9 mouse cellular contexts compared by ENCODE assay signal in genomic region chr1:43467656-43468055, GRCm38 (mm10). TPM values are rescaled to one million over a fixed set of nuclear protein-coding genes. Genes with fewer than 3 reads are reported as not detected.
DNase-seq lines count a peak whose midpoint lies in the region; ATAC-seq and TF ChIP-seq lines count a peak whose summit lies in the region.
"Had no signal": no experiment of that assay in that cellular context is flagged by ENCODE, and none has a peak within 500 bp of the region (broad histone marks: within the 10 kb centered on the region; RNA-seq: fewer than 3 reads in every experiment).

No protein-coding gene starts in this region.

- H3K27me3 ChIP-seq in kidney, embryonic 15.5 days, result no peaks in the 10 kb centered on the region
- H3K27me3 ChIP-seq in kidney, embryonic 16.5 days (ENCODE audit: insufficient read depth, low read length), result no peaks in the 10 kb centered on the region
- no peaks in the 10 kb centered on the region for H3K27me3 ChIP-seq in intestine, postnatal 0 days (replicated peaks; ENCODE audit: control insufficient read depth, insufficient read depth, low read length)
- H3K27me3 ChIP-seq: limb, embryonic 15.5 days had no signal

- H3K4me3 ChIP-seq in kidney, embryonic 15.5 days (replicated peaks), result no peak overlapping the region
- H3K4me3 ChIP-seq in kidney, embryonic 16.5 days (ENCODE audit: low read length), result no peak overlapping the region
- no peak overlapping the region for H3K4me3 ChIP-seq in intestine, postnatal 0 days (ENCODE audit: low read depth, low read length)
- H3K4me3 ChIP-seq: limb, embryonic 15.5 days had no signal

- no peaks in the 10 kb centered on the region for H3K36me3 ChIP-seq in kidney, embryonic 15.5 days
- H3K36me3 ChIP-seq in kidney, embryonic 16.5 days (ENCODE audit: insufficient read depth, low read length), result no peaks in the 10 kb centered on the region
- H3K36me3 ChIP-seq in intestine, postnatal 0 days (ENCODE audit: control insufficient read depth, insufficient read depth), result no peaks in the 10 kb centered on the region
- H3K36me3 ChIP-seq: limb, embryonic 15.5 days had no signal

- no peak overlapping the region for H3K9ac ChIP-seq in kidney, embryonic 15.5 days
- no peak overlapping the region for H3K9ac ChIP-seq in kidney, embryonic 16.5 days (replicated peaks; ENCODE audit: low read length)
- no peak overlapping the region for H3K9ac ChIP-seq in intestine, postnatal 0 days (ENCODE audit: low read depth, low read length)
- H3K9ac ChIP-seq: limb, embryonic 15.5 days had no signal

- no peaks in the 10 kb centered on the region for H3K9me3 ChIP-seq in kidney, embryonic 15.5 days (replicated peaks)
- H3K9me3 ChIP-seq in kidney, embryonic 16.5 days (ENCODE audit: low read length), result no peaks in the 10 kb centered on the region
- no peaks in the 10 kb centered on the region for H3K9me3 ChIP-seq in intestine, postnatal 0 days (ENCODE audit: control insufficient read depth)
- H3K9me3 ChIP-seq: limb, embryonic 15.5 days had no signal

- peak; percentile 96 for DNase-seq in adipocyte (ENCODE audit: low spot score)
- DNase-seq in cerebellum, postnatal 36 days, result peak; percentile 63 to 66
- no peak for DNase-seq in urinary bladder, adult 18-20 months (ENCODE audit: low spot score in 2 of 2)
- no peak for DNase-seq in gastrocnemius, adult 8-10 months (ENCODE audit: low spot score in 2 of 2)

- 0 out of 2 replicates have a peak overlapping the region, but pooled peaks have one; percentile 60 for H3K27ac ChIP-seq in kidney, embryonic 15.5 days
- H3K27ac ChIP-seq in kidney, embryonic 16.5 days (ENCODE audit: low read length), result no peak overlapping the region
- H3K27ac ChIP-seq in intestine, postnatal 0 days (ENCODE audit: low read depth, low read length), result no peak overlapping the region
- H3K27ac ChIP-seq: limb, embryonic 15.5 days had no signal

- no peak for ATAC-seq in kidney, embryonic 15.5 days (replicated peaks; ENCODE audit: low FRiP score)
- no peak for ATAC-seq in kidney, embryonic 16.5 days (ENCODE audit: low FRiP score, low TSS enrichment)
- ATAC-seq in megakaryocyte-erythroid progenitor cell, adult 5-6 weeks (replicated peaks; ENCODE audit: low FRiP score, low TSS enrichment, poor library complexity, severe bottlenecking), result peak; percentile 34
- no peak for ATAC-seq in intestine, postnatal 0 days

- no peak overlapping the region for H3K4me2 ChIP-seq in kidney, embryonic 15.5 days
- no peak overlapping the region for H3K4me2 ChIP-seq in kidney, embryonic 16.5 days (replicated peaks; ENCODE audit: low read depth, low read length)
- no peak overlapping the region for H3K4me2 ChIP-seq in intestine, postnatal 0 days (replicated peaks; ENCODE audit: low read depth)
- H3K4me2 ChIP-seq: limb, embryonic 15.5 days had no signal

- TF ChIP-seq CTCF in intestine, postnatal 0 days (IDR thresholded peaks at IDR 0.05; ENCODE audit: low read depth), result no peak

- peaks cover 86% of the 10 kb centered on the region for H3K4me1 ChIP-seq in kidney, embryonic 15.5 days
- H3K4me1 ChIP-seq in kidney, embryonic 16.5 days (ENCODE audit: insufficient read depth, low read length), result peaks cover 58% of the 10 kb centered on the region
- peaks cover 22% of the 10 kb centered on the region for H3K4me1 ChIP-seq in intestine, postnatal 0 days (replicated peaks; ENCODE audit: control insufficient read depth, insufficient read depth, low read length)

- WGBS in kidney, embryonic 15.5 days, result 79% methylated on average over 8 of the region's 8 CpGs
- 80% methylated on average over 8 of the region's 8 CpGs for WGBS in kidney, embryonic 16.5 days
- 82% methylated on average over 8 of the region's 8 CpGs for WGBS in intestine, postnatal 0 days

RNA-seq across cellular contexts. Expression of gene Nck2, which starts 23.3 kb away (rescaled TPM):
- polyA plus RNA-seq in kidney, embryonic 15.5 days (2015; fragmentation: Nextera tagmentation; extraction: Ambion mirVana), result 46.0 and 48.3 TPM in 2 replicates
- 44.5 and 46.5 TPM in 2 replicates for polyA plus RNA-seq in kidney, embryonic 16.5 days (2015; fragmentation: Nextera tagmentation; extraction: Ambion mirVana)
- total RNA-seq in megakaryocyte-erythroid progenitor cell, adult 5-6 weeks (2014; fragmentation: Nextera tagmentation), result 19.5 and 26.8 TPM in 2 replicates
- 20.2 and 32.8 TPM in 2 replicates for total RNA-seq in megakaryocyte-erythroid progenitor cell, adult 5-6 weeks (2017)
- total RNA-seq in gastrocnemius, adult 8-10 months (2022), result 10 to 100 TPM; 15.5 to 20.4 (median 19.0) TPM
- 17.0 and 17.1 TPM in 2 replicates for polyA plus RNA-seq in intestine, postnatal 0 days (2015; fragmentation: Nextera tagmentation; extraction: Ambion mirVana)

Comparison
In these comparisons a context has a peak if more than half of its experiments do, and no peak if none do; other contexts are left out.
1. DNase-seq: peak in adipocyte (single experiment) and cerebellum, postnatal 36 days (2 of 2); none in urinary bladder, adult 18-20 months (0 of 2) and gastrocnemius, adult 8-10 months (0 of 2).